Mouse (Mus musculus) MEL (cell line): ENCODE measurements around the gene Trpv4. TPM values are rescaled to one million over a fixed set of nuclear protein-coding genes. Genes with fewer than 3 reads are reported as not detected.

Source experiments
- DNase-seq: peaks from one replicate; pipeline ENCODE4 v3.0.0; 2011; ENCODE audit warnings: low read depth, low spot score
- H3K27ac ChIP-seq: 2 replicates; pipeline ENCODE4 v1.5.1; 2012; ENCODE audit warnings: low read depth, mild to moderate bottlenecking, control low read depth, low read length, moderate library complexity; ENCODE audit not compliant: control insufficient read depth
- H3K27me3 ChIP-seq, 2 experiments: fragments of 150-350 bp in 1 of 2; sonication (generic) in 1 of 2; 2 replicates each; pipeline ENCODE4 v1.6.1; 2012; ENCODE audit warnings: low read length in 2 of 2, mild to moderate bottlenecking in 2 of 2, improper control_type of control experiment in 1 of 2, moderate library complexity in 1 of 2; ENCODE audit not compliant: insufficient read depth in 2 of 2, control insufficient read depth in 1 of 2
- H3K36me3 ChIP-seq, 2 experiments: 2 replicates each; pipeline ENCODE4 v1.6.1; 2012 to 2014; ENCODE audit warnings: low read length in 2 of 2, improper control_type of control experiment in 1 of 2, inconsistent platforms in 1 of 2, mild to moderate bottlenecking in 1 of 2; ENCODE audit not compliant: insufficient read depth in 2 of 2, control insufficient read depth in 1 of 2
- H3K4me1 ChIP-seq, 2 experiments: fragments of 150-350 bp in 1 of 2; sonication (generic) in 1 of 2; 2 replicates each; pipeline ENCODE4 v1.6.1; 2012; ENCODE audit warnings: low read length in 2 of 2, improper control_type of control experiment in 1 of 2, mild to moderate bottlenecking in 1 of 2; ENCODE audit not compliant: insufficient read depth in 2 of 2, control insufficient read depth in 1 of 2
- H3K4me3 ChIP-seq, 2 experiments: fragments of 150-350 bp in 1 of 2; sonication (generic) in 1 of 2; 2 replicates each; pipeline ENCODE4 v1.5.1; 2012; ENCODE audit warnings: low read depth in 2 of 2, low read length in 2 of 2, mild to moderate bottlenecking in 2 of 2, moderate library complexity in 2 of 2, control low read depth in 1 of 2, improper control_type of control experiment in 1 of 2; ENCODE audit not compliant: control insufficient read depth in 1 of 2, insufficient read depth in 1 of 2
- H3K79me2 ChIP-seq: 2 replicates; pipeline ENCODE4 v1.6.1; 2012; ENCODE audit warnings: mild to moderate bottlenecking, low read length, moderate library complexity; ENCODE audit not compliant: control insufficient read depth, poor library complexity, insufficient read depth
- H3K9ac ChIP-seq: 2 replicates; pipeline ENCODE4 v1.6.1; 2012; ENCODE audit warnings: low read depth, mild to moderate bottlenecking, control low read depth, low read length, moderate library complexity; ENCODE audit not compliant: control insufficient read depth, poor library complexity, severe bottlenecking
- H3K9me3 ChIP-seq: fragments of 150-350 bp; sonication (generic); replicated peaks from 2 replicates; pipeline ENCODE4 v1.6.1; 2012; ENCODE audit warnings: mild to moderate bottlenecking, low read length, improper control_type of control experiment, moderate library complexity; ENCODE audit not compliant: insufficient read depth
- CHD2 ChIP-seq: IDR thresholded peaks from 2 replicates; pipeline ENCODE4 v1.6.1; 2011; ENCODE audit warnings: low read length, improper control_type of control experiment
- CTCF ChIP-seq, 3 experiments: IDR thresholded peaks in 2 of 3; conservative IDR thresholded peaks in 1 of 3; 2 replicates each; pipeline ENCODE4 v1.5.1; 2011 to 2012; ENCODE audit warnings: low read length in 3 of 3, low read depth in 2 of 3, mild to moderate bottlenecking in 2 of 3, improper control_type of control experiment in 1 of 3, inconsistent platforms in 1 of 3, mixed read lengths in 1 of 3, moderate library complexity in 1 of 3; ENCODE audit not compliant: control insufficient read depth in 1 of 3, insufficient read depth in 1 of 3, poor library complexity in 1 of 3, severe bottlenecking in 1 of 3
- EP300 ChIP-seq, 2 experiments: IDR thresholded peaks; 2 replicates each; pipeline ENCODE4 v1.6.1; 2011; ENCODE audit warnings: improper control_type of control experiment in 2 of 2, low read length in 2 of 2, low read depth in 1 of 2, mild to moderate bottlenecking in 1 of 2
- ETS1 ChIP-seq: IDR thresholded peaks from 2 replicates; pipeline ENCODE4 v1.6.1; 2012; ENCODE audit warnings: low read depth, mild to moderate bottlenecking, inconsistent platforms, low read length, improper control_type of control experiment, moderate library complexity
- GABPA ChIP-seq: IDR thresholded peaks from 2 replicates; pipeline ENCODE4 v1.6.1; 2012; ENCODE audit warnings: low read depth, mild to moderate bottlenecking, inconsistent platforms, low read length, improper control_type of control experiment, moderate library complexity
- MAZ ChIP-seq: IDR thresholded peaks from 2 replicates; pipeline ENCODE4 v1.6.1; 2012; ENCODE audit warnings: low read depth, mild to moderate bottlenecking, inconsistent platforms, low read length, improper control_type of control experiment
- MXI1 ChIP-seq: IDR thresholded peaks from 2 replicates; pipeline ENCODE4 v1.6.1; 2011; ENCODE audit warnings: mild to moderate bottlenecking, low read depth, low read length, improper control_type of control experiment
- MYB ChIP-seq: IDR thresholded peaks from 2 replicates; pipeline ENCODE4 v1.6.1; 2011; ENCODE audit warnings: mild to moderate bottlenecking, low read depth, low read length, improper control_type of control experiment
- NELFE ChIP-seq: IDR thresholded peaks from 2 replicates; pipeline ENCODE4 v1.6.1; 2011; ENCODE audit warnings: low read depth, low read length, improper control_type of control experiment
- POLR2AphosphoS5 ChIP-seq: IDR thresholded peaks from 2 replicates; pipeline ENCODE4 v1.6.1; 2012; ENCODE audit warnings: low read depth, borderline replicate concordance, mild to moderate bottlenecking, inconsistent platforms, low read length, moderate library complexity, mixed read lengths
- RAD21 ChIP-seq: IDR thresholded peaks from 2 replicates; pipeline ENCODE4 v1.6.1; 2011; ENCODE audit warnings: mild to moderate bottlenecking, low read depth, low read length, improper control_type of control experiment
- USF2 ChIP-seq, 2 experiments: IDR thresholded peaks; 2 replicates each; pipeline ENCODE4 v1.6.1; 2011 to 2012; ENCODE audit warnings: improper control_type of control experiment in 2 of 2, low read length in 2 of 2, borderline replicate concordance in 1 of 2, inconsistent platforms in 1 of 2, low read depth in 1 of 2, mild to moderate bottlenecking in 1 of 2; ENCODE audit not compliant: insufficient read depth in 1 of 2
- ZKSCAN1 ChIP-seq: IDR thresholded peaks from 2 replicates; pipeline ENCODE4 v1.6.1; 2012; ENCODE audit warnings: low read depth, mild to moderate bottlenecking, inconsistent platforms, low read length, improper control_type of control experiment, moderate library complexity
- ZMIZ1 ChIP-seq: IDR thresholded peaks from 2 replicates; pipeline ENCODE4 v1.6.1; 2012; ENCODE audit warnings: low read depth, mild to moderate bottlenecking, inconsistent platforms, low read length, improper control_type of control experiment, moderate library complexity
- ZNF384 ChIP-seq: IDR thresholded peaks from 2 replicates; pipeline ENCODE4 v1.6.1; 2012; ENCODE audit warnings: low read depth, mild to moderate bottlenecking, inconsistent platforms, low read length, improper control_type of control experiment
- polyA plus RNA-seq, 2 experiments: library from polyadenylated mRNA; stranded (reverse) in 1 of 2; unstranded in 1 of 2; fragments of >175 nt in 1 of 2; fragments of >200 nt in 1 of 2; gene quantifications; 2 replicates each; pipeline versions ENCODE4 v1.2.1 to v1.2.4; 2012; ENCODE audit warnings: low replicate concordance in 2 of 2, low read depth in 1 of 2; ENCODE audit not compliant: insufficient read length in 2 of 2, insufficient read depth in 1 of 2, missing spikeins in 1 of 2
- total RNA-seq: library from RNA; depleted of rRNA; stranded (reverse); fragments of 300-350 nt; gene quantifications from 2 replicates; pipeline ENCODE4 v1.2.3, GENCODE M21; 2012

The Trpv4 gene
- total and polyA plus RNA-seq, 3 experiments: 0.29 TPM; not detected in 2

DNA sequence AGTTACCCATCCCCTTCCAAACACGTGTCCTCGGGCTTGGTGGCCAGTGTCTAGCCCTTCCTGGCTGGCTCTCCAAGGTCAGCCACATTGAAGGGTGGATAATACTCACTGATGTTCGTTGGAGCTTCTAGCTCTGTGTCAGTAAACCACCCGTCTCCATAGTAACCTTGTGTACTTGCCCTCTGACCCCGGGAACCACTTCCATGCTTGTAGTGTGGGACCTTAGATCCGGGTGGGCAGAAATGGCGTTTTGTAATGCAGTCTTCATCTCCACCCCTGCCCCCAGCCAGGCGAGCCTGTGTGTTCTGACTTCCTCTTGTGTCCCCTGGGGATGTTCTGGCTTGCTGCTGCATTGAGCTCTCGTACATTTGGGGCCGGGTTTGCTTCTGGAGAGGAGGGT, 61.6 kb downstream of the Trpv4 start:
- Histone ChIP-seq H3K36me3 (peaks cover 0 to 2% of the 10 kb centered on the region in 2 experiments; a peak in 2 of 4 replicates), H3K79me2 (no peaks in the 10 kb centered on the region), H3K4me1 (peaks cover 0 to 9% of the 10 kb centered on the region in 2 experiments; a peak in 2 of 4 replicates), H3K4me3 (no peak overlapping the region), H3K27me3 (no peaks in the 10 kb centered on the region), H3K9me3 (no peaks in the 10 kb centered on the region), H3K9ac (no peak overlapping the region), H3K27ac (no peak overlapping the region)
- DNase-seq: no peak
- no peak for TF ChIP-seq POLR2AphosphoS5
- no peak for TF ChIP-seq NELFE
- TF ChIP-seq CHD2: no peak
- no peak for TF ChIP-seq MAZ
- TF ChIP-seq USF2 (IDR thresholded peaks at IDR 0.05; ENCODE audit: borderline replicate concordance in 1 of 2, insufficient read depth in 1 of 2, low read depth in 1 of 2, low read length in 2 of 2): no peak
- TF ChIP-seq ETS1: no peak
- no peak for TF ChIP-seq ZNF384
- TF ChIP-seq ZKSCAN1: no peak
- no peak for TF ChIP-seq GABPA
- TF ChIP-seq CTCF (IDR thresholded peaks at IDR 0.05 in 2 of 3, conservative IDR thresholded peaks at IDR 0.05 in 1 of 3; ENCODE audit: control insufficient read depth in 1 of 3, insufficient read depth in 1 of 3, low read depth in 2 of 3, low read length in 3 of 3, poor library complexity in 1 of 3, severe bottlenecking in 1 of 3): no peak

- DNase-seq: no peak
- H3K27me3 ChIP-seq: no peaks in the 10 kb centered on the region
- no peak for TF ChIP-seq RAD21
- TF ChIP-seq ZMIZ1: no peak
- no peak for TF ChIP-seq EP300 (IDR thresholded peaks at IDR 0.05; ENCODE audit: low read depth in 1 of 2, low read length in 2 of 2)
- TF ChIP-seq MYB: no peak
- TF ChIP-seq MXI1: no peak
- TF ChIP-seq, all 39 proteins: peak for 0
- Histone ChIP-seq H3K79me2 (no peaks in the 10 kb centered on the region), H3K9me3 (no peaks in the 10 kb centered on the region), H3K9ac (no peak overlapping the region), H3K4me1 (peaks cover 0 to 24% of the 10 kb centered on the region in 2 experiments; a peak in 3 of 4 replicates), H3K27ac (no peak overlapping the region), H3K36me3 (peaks cover 0 to 15% of the 10 kb centered on the region in 2 experiments; a peak in 2 of 4 replicates), H3K4me3 (no peak overlapping the region)
These were observed 63.4 kb downstream of the Trpv4 start for GRCm38 (mm10) chr5:114594741-114595241.
